18 mouse cellular contexts compared by ENCODE assay signal in genomic region chr11:77084001-77084682, GRCm38 (mm10).
"Had no signal": no experiment of that assay in that cellular context is flagged by ENCODE, and none has a peak within 500 bp of the region (broad histone marks: within the 10 kb centered on the region; RNA-seq: fewer than 3 reads in every experiment).

No protein-coding gene starts in this region.

- H3K4me1 ChIP-seq: midbrain, embryonic 10.5 days; midbrain, embryonic 12.5 days; neural tube, embryonic 13.5 days; neural tube, embryonic 15.5 days; stomach, embryonic 15.5 days had no signal

- H3K4me3 ChIP-seq: midbrain, embryonic 10.5 days; midbrain, embryonic 12.5 days; myocyte; neural tube, embryonic 13.5 days; neural tube, embryonic 15.5 days; stomach, embryonic 15.5 days had no signal

- H3K9me3 ChIP-seq: midbrain, embryonic 10.5 days; midbrain, embryonic 12.5 days; neural tube, embryonic 13.5 days; neural tube, embryonic 15.5 days; stomach, embryonic 15.5 days had no signal

- H3K27me3 ChIP-seq: stomach, embryonic 15.5 days had no signal

- H3K27ac ChIP-seq: midbrain, embryonic 10.5 days; midbrain, embryonic 12.5 days; neural tube, embryonic 13.5 days; neural tube, embryonic 15.5 days; stomach, embryonic 15.5 days; stomach, postnatal 0 days had no signal

- DNase-seq: lung, adult 18-20 months; lung, embryonic 14.5 days; lung, postnatal 10 days; lung, postnatal 4 days; midbrain, embryonic 14.5 days; retina, postnatal 1 day; right cerebral cortex, adult 18-20 months; right cerebral cortex, postnatal 25 days; thymus, adult 2 months; thymus, postnatal 25 days; thymus, postnatal 4 days had no signal

- H3K36me3 ChIP-seq: midbrain, embryonic 10.5 days; midbrain, embryonic 12.5 days; neural tube, embryonic 13.5 days; neural tube, embryonic 15.5 days; stomach, embryonic 15.5 days had no signal
